Mouse (Mus musculus): ENCODE data around the gene Fam117a. TPM values are rescaled to one million over a fixed set of nuclear protein-coding genes. Genes with fewer than 3 reads are reported as not detected.
A peak's percentile ranks its signal among the peaks of the same experiment; 100 is the strongest.
"Not testable (repeated sequence)": the region's sequence is repeated elsewhere in the genome, so short reads cannot be mapped to it uniquely, and the experiment has no call there.

Gene Fam117a
- polyA plus RNA-seq, 1 experiment from 2014 or later = 6.0 TPM

- DNase-seq (ENCODE audit: low read depth, low spot score) = no peak
- H3K27me3 ChIP-seq = no peaks in the 10 kb centered on the region
- no peak for TF ChIP-seq CTCF (IDR thresholded peaks at IDR 0.05)
- CTCF ChIA-PET = interaction anchor here (0.8 to 7.0 kb wide), 2 partner anchors 121 to 122 kb away, joined by 3 to 59 read pairs; no protein-coding TSS in a partner anchor
- ATAC-seq = no peak
- POLR2A ChIA-PET = no interaction called here
- in situ Hi-C loops (cut with MboI; ENCODE audit: low pct_unique_long_range_greater_than_20kb) = loop anchor here (5.0 kb wide), 3 partner anchors 33 to 123 kb away; no protein-coding TSS in a partner anchor
Observed at GRCm38 (mm10) chr11:95399520-95400020, 62.8 kb downstream of the Fam117a start.

DNA sequence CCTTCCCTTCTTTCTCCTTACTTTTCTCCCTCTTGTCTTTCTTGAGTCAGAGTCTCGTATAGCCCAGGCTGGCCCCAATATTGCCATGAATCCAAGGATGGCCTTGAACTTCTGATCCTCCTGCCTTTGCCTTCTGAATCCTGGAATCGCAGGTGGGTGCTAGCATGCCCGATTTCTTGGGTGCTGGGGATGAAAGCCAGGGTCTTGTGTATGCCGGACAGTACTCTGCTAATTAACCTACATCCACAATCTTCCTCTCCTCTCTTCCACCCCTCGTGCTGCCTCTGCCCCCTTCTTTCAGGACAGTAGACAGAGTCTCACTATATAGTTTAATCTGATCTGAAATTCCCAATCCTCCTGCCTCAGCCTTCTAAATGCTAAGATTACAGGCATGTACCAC is 64.8 kb downstream of the Fam117a start:
- no peak for DNase-seq (ENCODE audit: low read depth, low spot score)
- TF ChIP-seq CTCF (IDR thresholded peaks at IDR 0.05) = no peak
- POLR2A ChIA-PET = no interaction called here

GRCm38 (mm10) chr11:95402196-95402595 is 65.4 kb downstream of the Fam117a start:
- in situ Hi-C loops (cut with MboI; ENCODE audit: low pct_unique_long_range_greater_than_20kb) = loop anchor here (5.0 kb wide), 1 partner anchor 70 kb away; no protein-coding TSS in a partner anchor
- POLR2A ChIA-PET = interaction anchor here (0.6 to 1.1 kb wide), 5 partner anchors 17 to 266 kb away, joined by 3 to 15 read pairs (median 4); partner anchors contain the start of gene Nxph3
- H3K27me3 ChIP-seq = no peaks in the 10 kb centered on the region
- TF ChIP-seq CTCF (IDR thresholded peaks at IDR 0.05) = no peak
- ATAC-seq (peak; percentile 15), DNase-seq (ENCODE audit: low read depth, low spot score) (no peak)
- CTCF ChIA-PET = interaction anchor here (1.0 to 2.1 kb wide), 6 partner anchors 12 to 119 kb away, joined by 3 to 4 read pairs (median 3); partner anchors contain the start of genes Slc35b1 and Spop

More for the DNA sequence above, 64.8 kb downstream of the Fam117a start:
- ATAC-seq = no peak
- H3K27me3 ChIP-seq = no peaks in the 10 kb centered on the region
- in situ Hi-C loops (cut with MboI; ENCODE audit: low pct_unique_long_range_greater_than_20kb) = loop anchor here (5.0 kb wide), 1 partner anchor 71 kb away; no protein-coding TSS in a partner anchor
- CTCF ChIA-PET = interaction anchor here (1.0 to 2.1 kb wide), 6 partner anchors 13 to 120 kb away, joined by 3 to 4 read pairs (median 3); partner anchors contain the start of genes Slc35b1 and Spop

DNA sequence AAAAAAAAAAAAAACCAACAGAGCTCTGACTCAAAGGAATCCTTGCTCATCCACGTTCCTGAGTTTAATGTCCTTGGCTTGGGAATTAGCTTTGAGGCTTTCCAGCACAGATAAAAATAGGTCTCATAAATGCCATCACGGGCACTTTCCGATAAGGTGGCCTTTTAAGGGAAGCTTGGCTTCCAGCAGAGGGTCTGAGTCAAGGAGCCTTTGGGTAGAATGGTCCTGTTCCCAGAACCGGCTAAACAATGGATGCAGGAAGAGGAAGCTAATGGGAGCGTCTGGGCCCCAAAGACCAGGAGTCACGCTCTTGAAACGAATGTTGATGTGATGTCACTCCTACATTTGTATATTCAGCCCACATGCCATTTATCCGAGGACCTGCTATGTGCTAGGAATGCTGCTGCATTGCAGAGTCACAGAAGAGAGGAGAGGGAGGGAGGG is 65.9 kb downstream of the Fam117a start:
- DNase-seq (ENCODE audit: low read depth, low spot score) (no peak), ATAC-seq (peak; percentile 52)
- in situ Hi-C loops (cut with MboI; ENCODE audit: low pct_unique_long_range_greater_than_20kb) = loop anchor here (5.0 kb wide), 1 partner anchor 70 kb away; no protein-coding TSS in a partner anchor
- no peak for TF ChIP-seq CTCF (IDR thresholded peaks at IDR 0.05)
- POLR2A ChIA-PET = interaction anchor here (0.6 to 1.1 kb wide), 5 partner anchors 18 to 266 kb away, joined by 3 to 15 read pairs (median 4); partner anchors contain the start of gene Nxph3
- CTCF ChIA-PET = interaction anchor here (1.0 to 2.1 kb wide), 5 partner anchors 12 to 118 kb away, joined by 3 to 4 read pairs (median 3); partner anchors contain the start of genes Slc35b1 and Spop
- no peaks in the 10 kb centered on the region for H3K27me3 ChIP-seq

GRCm38 (mm10) chr11:95403382-95404340 is 66.8 kb downstream of the Fam117a start:
- ATAC-seq (no peak), DNase-seq (ENCODE audit: low read depth, low spot score) (no peak)
- in situ Hi-C loops (cut with MboI; ENCODE audit: low pct_unique_long_range_greater_than_20kb) = loop anchor here (5.0 kb wide), 1 partner anchor 69 kb away; no protein-coding TSS in a partner anchor
- no peaks in the 10 kb centered on the region for H3K27me3 ChIP-seq
- TF ChIP-seq CTCF (IDR thresholded peaks at IDR 0.05) = no peak
- CTCF ChIA-PET = interaction anchor here (2.1 kb wide), 1 partner anchor 62 kb away, joined by 4 read pairs; no protein-coding TSS in a partner anchor
- POLR2A ChIA-PET = interaction anchor here (0.5 kb wide), 1 partner anchor 24 kb away, joined by 3 read pairs; no protein-coding TSS in a partner anchor

DNA sequence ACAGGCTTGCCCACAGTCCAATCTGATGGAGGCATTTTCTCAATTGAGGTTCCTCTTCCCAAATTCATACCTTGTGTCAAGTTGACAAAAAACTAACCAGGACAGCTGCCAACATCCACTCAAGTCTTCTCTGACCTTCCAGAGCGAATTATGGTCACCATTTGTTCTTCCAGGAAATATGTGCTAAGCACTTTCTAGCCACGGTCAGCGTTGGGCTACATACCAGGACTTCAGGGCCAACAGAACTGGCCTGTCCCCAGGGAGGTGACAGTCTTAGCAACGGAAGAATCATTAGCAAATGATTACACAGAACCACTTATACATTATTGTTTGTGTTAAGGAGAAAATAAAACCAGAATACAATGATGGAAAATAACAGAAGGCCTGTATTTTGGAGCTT is 69.0 kb downstream of the Fam117a start:
- ChIA-PET CTCF (no interaction called here), POLR2A (no interaction called here)
- in situ Hi-C loops (cut with MboI; ENCODE audit: low pct_unique_long_range_greater_than_20kb) = no loop called here
- no peaks in the 10 kb centered on the region for H3K27me3 ChIP-seq
- no peak for DNase-seq (ENCODE audit: low read depth, low spot score)
- TF ChIP-seq CTCF (IDR thresholded peaks at IDR 0.05) = no peak
- ATAC-seq = no peak

DNA sequence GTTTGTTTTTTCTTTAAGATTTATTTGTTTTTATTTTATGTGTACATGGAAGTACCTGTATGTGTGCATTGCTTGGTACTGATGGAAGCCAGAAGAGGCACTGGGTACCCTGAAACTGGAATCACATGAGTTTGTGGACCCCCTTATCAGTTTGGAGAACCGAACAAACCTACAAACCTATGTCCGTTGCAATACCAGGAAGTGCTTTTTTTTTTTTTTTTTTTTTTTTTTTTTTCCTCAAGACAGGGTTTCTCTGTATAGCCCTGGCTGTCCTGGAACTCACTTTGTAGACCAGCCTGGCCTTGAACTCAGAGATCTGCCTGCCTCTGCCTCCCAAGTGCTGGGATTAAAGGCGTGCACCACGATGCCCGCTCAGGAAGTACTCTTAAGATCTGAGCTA is 69.6 kb downstream of the Fam117a start:
- H3K27me3 ChIP-seq; POLR2A ChIA-PET; DNase-seq (ENCODE audit: low read depth, low spot score); ATAC-seq; in situ Hi-C loops (cut with MboI; ENCODE audit: low pct_unique_long_range_greater_than_20kb): not testable (repeated sequence)
- CTCF ChIA-PET = interaction anchor here (1.0 to 1.4 kb wide), 2 partner anchors 9 to 92 kb away, joined by 3 read pairs; no protein-coding TSS in a partner anchor

DNA sequence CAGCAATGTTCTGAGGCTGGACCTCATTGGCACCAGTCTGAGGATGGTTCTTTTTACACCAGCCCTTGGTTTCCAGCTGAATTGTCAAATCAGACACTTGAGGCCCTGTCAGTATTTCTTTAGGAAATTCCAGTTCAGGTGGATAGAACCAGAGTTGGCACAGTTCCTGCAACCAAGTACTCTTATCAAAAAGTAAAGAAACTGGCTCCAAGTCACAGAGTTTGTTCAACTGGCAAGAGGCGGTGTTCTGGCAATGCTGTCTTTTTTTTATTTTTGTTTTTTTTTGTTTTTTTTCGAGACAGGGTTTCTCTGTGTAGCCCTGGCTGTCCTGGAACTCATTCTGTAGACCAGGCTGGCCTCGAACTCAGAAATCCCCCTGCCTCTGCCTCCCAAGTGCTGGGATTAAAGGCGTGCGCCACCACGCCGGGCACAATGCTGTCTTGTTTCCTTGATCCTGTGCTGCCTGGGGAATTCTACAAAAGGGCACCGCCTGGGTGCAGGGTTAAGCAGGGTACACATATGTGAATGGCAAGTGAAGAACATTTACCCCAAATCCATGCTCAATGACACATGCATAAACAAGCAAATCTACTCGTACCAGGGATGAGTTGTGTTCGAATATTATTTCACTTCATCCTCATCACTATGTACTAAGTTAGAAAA is 72.8 kb downstream of the Fam117a start:
- in situ Hi-C loops (cut with MboI; ENCODE audit: low pct_unique_long_range_greater_than_20kb) = no loop called here
- ChIA-PET POLR2A (interaction anchor here (0.6 kb wide), 1 partner anchor 57 kb away, joined by 4 read pairs; no protein-coding TSS in a partner anchor), CTCF (interaction anchor here (1.1 kb wide), 1 partner anchor 69 kb away, joined by 4 read pairs; no protein-coding TSS in a partner anchor)
- no peak for DNase-seq (ENCODE audit: low read depth, low spot score)
- H3K27me3 ChIP-seq = no peaks in the 10 kb centered on the region
- no peak for ATAC-seq
- no peak for TF ChIP-seq CTCF (IDR thresholded peaks at IDR 0.05)

GRCm38 (mm10) chr11:95411453-95412013 is 74.7 kb downstream of the Fam117a start:
- TF ChIP-seq CTCF (IDR thresholded peaks at IDR 0.05) = no peak
- in situ Hi-C loops (cut with MboI; ENCODE audit: low pct_unique_long_range_greater_than_20kb) = no loop called here
- CTCF ChIA-PET = interaction anchor here (2.1 kb wide), 1 partner anchor 14 kb away, joined by 5 read pairs; no protein-coding TSS in a partner anchor
- POLR2A ChIA-PET = no interaction called here
- DNase-seq (ENCODE audit: low read depth, low spot score) (no peak), ATAC-seq (no peak)
- no peaks in the 10 kb centered on the region for H3K27me3 ChIP-seq

All from Patski (cell line).